Mouse (Mus musculus): ENCODE data around the gene Mrps35. TPM values are rescaled to one million over a fixed set of nuclear protein-coding genes. Genes with fewer than 3 reads are reported as not detected.

Mrps35 gene
- polyA plus RNA-seq, 1 experiment from 2014 or later, result 83.9 TPM

GRCm38 (mm10) chr6:147092136-147092535 lies 49.6 kb downstream of the Mrps35 start:
- Histone ChIP-seq H3K36me3 (0 out of 2 replicates have a peak, but pooled peaks cover 6% of the 10 kb centered on the region), H3K9ac (replicated peaks) (peak overlapping the region; percentile 93), H3K4me2 (peak overlapping the region; percentile 93), H3K27me3 (replicated peaks) (no peaks in the 10 kb centered on the region), H3K27ac (replicated peaks) (peak overlapping the region; percentile 93), H3K9me3 (replicated peaks) (no peaks in the 10 kb centered on the region), H3K4me1 (peaks cover 43% of the 10 kb centered on the region), H3K4me3 (replicated peaks) (peak overlapping the region; percentile 89)
- ATAC-seq (ENCODE audit: low FRiP score), result peak; percentile 37
- WGBS, result 2% methylated on average over 15 of the region's 15 CpGs

GRCm38 (mm10) chr6:147094771-147095170 lies 52.2 kb downstream of the Mrps35 start:
- H3K9ac ChIP-seq (replicated peaks), result no peak overlapping the region
- H3K4me3 ChIP-seq (replicated peaks), result no peak overlapping the region
- H3K36me3 ChIP-seq, result 0 out of 2 replicates have a peak, but pooled peaks cover 6% of the 10 kb centered on the region
- WGBS, result 81% methylated on average over 7 of the region's 7 CpGs
- no peak overlapping the region for H3K27ac ChIP-seq (replicated peaks)
- no peaks in the 10 kb centered on the region for H3K27me3 ChIP-seq (replicated peaks)
- H3K9me3 ChIP-seq (replicated peaks), result no peaks in the 10 kb centered on the region
- H3K4me1 ChIP-seq, result peaks cover 58% of the 10 kb centered on the region
- H3K4me2 ChIP-seq, result peak overlapping the region; percentile 29; the same call in 1 of the 2 replicates
- ATAC-seq (ENCODE audit: low FRiP score), result no peak

- H3K27me3 ChIP-seq (replicated peaks), result no peaks in the 10 kb centered on the region
- H3K4me2 ChIP-seq, result no peak overlapping the region
- 0 out of 2 replicates have a peak, but pooled peaks cover 6% of the 10 kb centered on the region for H3K36me3 ChIP-seq
- H3K9ac ChIP-seq (replicated peaks), result no peak overlapping the region
- H3K27ac ChIP-seq (replicated peaks), result no peak overlapping the region
- 92% methylated on average over 4 of the region's 4 CpGs for WGBS
- H3K4me3 ChIP-seq (replicated peaks), result no peak overlapping the region
- no peak for ATAC-seq (ENCODE audit: low FRiP score)
- no peaks in the 10 kb centered on the region for H3K9me3 ChIP-seq (replicated peaks)
- H3K4me1 ChIP-seq, result peaks cover 50% of the 10 kb centered on the region
Measured at GRCm38 (mm10) chr6:147096109-147096508, 53.5 kb downstream of the Mrps35 start.

GRCm38 (mm10) chr6:147096934-147097333 lies 54.4 kb downstream of the Mrps35 start:
- 83% methylated on average over 3 of the region's 3 CpGs for WGBS
- H3K4me2 ChIP-seq, result no peak overlapping the region
- H3K4me1 ChIP-seq, result peaks cover 52% of the 10 kb centered on the region

GRCm38 (mm10) chr6:147097346-147097929 lies 54.9 kb downstream of the Mrps35 start:
- Histone ChIP-seq H3K36me3 (peaks cover 11% of the 10 kb centered on the region), H3K27ac (replicated peaks) (no peak overlapping the region), H3K27me3 (replicated peaks) (no peaks in the 10 kb centered on the region), H3K4me2 (no peak overlapping the region), H3K9me3 (replicated peaks) (no peaks in the 10 kb centered on the region), H3K9ac (replicated peaks) (no peak overlapping the region), H3K4me1 (peaks cover 48% of the 10 kb centered on the region), H3K4me3 (replicated peaks) (no peak overlapping the region)
- 60% methylated on average over 8 of the region's 8 CpGs for WGBS
- no peak for ATAC-seq (ENCODE audit: low FRiP score)

More at GRCm38 (mm10) chr6:147096934-147097333, 54.4 kb downstream of the Mrps35 start:
- Histone ChIP-seq H3K27ac (replicated peaks) (no peak overlapping the region), H3K9me3 (replicated peaks) (no peaks in the 10 kb centered on the region), H3K9ac (replicated peaks) (no peak overlapping the region), H3K4me3 (replicated peaks) (no peak overlapping the region), H3K27me3 (replicated peaks) (no peaks in the 10 kb centered on the region), H3K36me3 (peaks cover 6% of the 10 kb centered on the region; the same call in 1 of the 2 replicates)
- ATAC-seq (ENCODE audit: low FRiP score), result no peak

- H3K4me2 ChIP-seq, result no peak overlapping the region
Measured at GRCm38 (mm10) chr6:147099458-147100277, 57.1 kb downstream of the Mrps35 start.

GRCm38 (mm10) chr6:147102293-147102692 lies 59.7 kb downstream of the Mrps35 start:
- ATAC-seq (ENCODE audit: low FRiP score), result no peak
- Histone ChIP-seq H3K4me1 (peaks cover 20% of the 10 kb centered on the region), H3K4me3 (replicated peaks) (no peak overlapping the region), H3K4me2 (no peak overlapping the region), H3K36me3 (peaks cover 30% of the 10 kb centered on the region), H3K27me3 (replicated peaks) (no peaks in the 10 kb centered on the region), H3K9ac (replicated peaks) (no peak overlapping the region), H3K9me3 (replicated peaks) (no peaks in the 10 kb centered on the region), H3K27ac (replicated peaks) (no peak overlapping the region)
- 93% methylated on average over 3 of the region's 3 CpGs for WGBS

More at GRCm38 (mm10) chr6:147099458-147100277, 57.1 kb downstream of the Mrps35 start:
- Histone ChIP-seq H3K9ac (replicated peaks) (no peak overlapping the region), H3K36me3 (peaks cover 19% of the 10 kb centered on the region), H3K4me1 (peaks cover 29% of the 10 kb centered on the region), H3K27me3 (replicated peaks) (no peaks in the 10 kb centered on the region), H3K9me3 (replicated peaks) (no peaks in the 10 kb centered on the region), H3K4me3 (replicated peaks) (no peak overlapping the region), H3K27ac (replicated peaks) (no peak overlapping the region)
- WGBS, result 74% methylated on average over 19 of the region's 19 CpGs
- ATAC-seq (ENCODE audit: low FRiP score), result no peak

- H3K36me3 ChIP-seq, result peaks cover 58% of the 10 kb centered on the region
- no peak overlapping the region for H3K4me3 ChIP-seq (replicated peaks)
- no peak overlapping the region for H3K4me2 ChIP-seq
- peaks cover 6% of the 10 kb centered on the region; the same call in 1 of the 2 replicates for H3K4me1 ChIP-seq
- H3K27me3 ChIP-seq (replicated peaks), result no peaks in the 10 kb centered on the region
- no peak overlapping the region for H3K27ac ChIP-seq (replicated peaks)
- no peak overlapping the region for H3K9ac ChIP-seq (replicated peaks)
- WGBS, result 90% methylated on average over 1 of the region's 1 CpGs
- ATAC-seq (ENCODE audit: low FRiP score), result no peak
- H3K9me3 ChIP-seq (replicated peaks), result no peaks in the 10 kb centered on the region
Measured at GRCm38 (mm10) chr6:147105529-147105928, 63.0 kb downstream of the Mrps35 start.

- no peaks in the 10 kb centered on the region for H3K4me1 ChIP-seq
- H3K27ac ChIP-seq (replicated peaks), result no peak overlapping the region
- H3K36me3 ChIP-seq, result peaks cover 68% of the 10 kb centered on the region
- H3K4me3 ChIP-seq (replicated peaks), result no peak overlapping the region
- no peaks in the 10 kb centered on the region for H3K9me3 ChIP-seq (replicated peaks)
- 96% methylated on average over 6 of the region's 6 CpGs for WGBS
- H3K27me3 ChIP-seq (replicated peaks), result no peaks in the 10 kb centered on the region
- H3K9ac ChIP-seq (replicated peaks), result no peak overlapping the region
- H3K4me2 ChIP-seq, result no peak overlapping the region
- no peak for ATAC-seq (ENCODE audit: low FRiP score)
Measured at GRCm38 (mm10) chr6:147106716-147107115, 64.2 kb downstream of the Mrps35 start.

- ATAC-seq (ENCODE audit: low FRiP score), result no peak
- WGBS, result 96% methylated on average over 7 of the region's 7 CpGs
- peaks cover 68% of the 10 kb centered on the region for H3K36me3 ChIP-seq
Measured at GRCm38 (mm10) chr6:147109283-147109682, 66.7 kb downstream of the Mrps35 start.

GRCm38 (mm10) chr6:147116579-147116978 lies 74.0 kb downstream of the Mrps35 start:
- H3K4me3 ChIP-seq (replicated peaks), result no peak overlapping the region
- 9% methylated on average over 10 of the region's 10 CpGs for WGBS
- peaks cover 12% of the 10 kb centered on the region for H3K36me3 ChIP-seq
- H3K9me3 ChIP-seq (replicated peaks), result no peaks in the 10 kb centered on the region
- no peak overlapping the region for H3K4me2 ChIP-seq
- peak; percentile 72 for ATAC-seq (ENCODE audit: low FRiP score)
- H3K27ac ChIP-seq (replicated peaks), result no peak overlapping the region
- no peaks in the 10 kb centered on the region for H3K4me1 ChIP-seq
- no peak overlapping the region for H3K9ac ChIP-seq (replicated peaks)
- H3K27me3 ChIP-seq (replicated peaks), result no peaks in the 10 kb centered on the region

More at GRCm38 (mm10) chr6:147109283-147109682, 66.7 kb downstream of the Mrps35 start:
- no peak overlapping the region for H3K4me3 ChIP-seq (replicated peaks)
- no peak overlapping the region for H3K9ac ChIP-seq (replicated peaks)
- H3K4me2 ChIP-seq, result no peak overlapping the region
- H3K4me1 ChIP-seq, result no peaks in the 10 kb centered on the region
- no peak overlapping the region for H3K27ac ChIP-seq (replicated peaks)
- no peaks in the 10 kb centered on the region for H3K9me3 ChIP-seq (replicated peaks)
- no peaks in the 10 kb centered on the region for H3K27me3 ChIP-seq (replicated peaks)

- no peak for ATAC-seq (ENCODE audit: low FRiP score)
- Histone ChIP-seq H3K36me3 (peaks cover 2% of the 10 kb centered on the region; the same call in 1 of the 2 replicates), H3K4me2 (no peak overlapping the region), H3K27ac (replicated peaks) (no peak overlapping the region), H3K9me3 (replicated peaks) (no peaks in the 10 kb centered on the region), H3K4me1 (no peaks in the 10 kb centered on the region), H3K4me3 (replicated peaks) (no peak overlapping the region), H3K27me3 (replicated peaks) (no peaks in the 10 kb centered on the region), H3K9ac (replicated peaks) (no peak overlapping the region)
- WGBS, result 96% methylated on average over 7 of the region's 7 CpGs
Measured at GRCm38 (mm10) chr6:147117764-147118163, 75.2 kb downstream of the Mrps35 start.
